Mouse (Mus musculus) Muller cell, postnatal 12 days (primary cell): ENCODE data around the gene 1700029H14Rik.

Experiments used
- DNase-seq: peaks from one replicate; pipeline ENCODE4 v3.0.0-alpha.2; 2015; ENCODE audit errors: inconsistent ontology term

Gene 1700029H14Rik

DNA sequence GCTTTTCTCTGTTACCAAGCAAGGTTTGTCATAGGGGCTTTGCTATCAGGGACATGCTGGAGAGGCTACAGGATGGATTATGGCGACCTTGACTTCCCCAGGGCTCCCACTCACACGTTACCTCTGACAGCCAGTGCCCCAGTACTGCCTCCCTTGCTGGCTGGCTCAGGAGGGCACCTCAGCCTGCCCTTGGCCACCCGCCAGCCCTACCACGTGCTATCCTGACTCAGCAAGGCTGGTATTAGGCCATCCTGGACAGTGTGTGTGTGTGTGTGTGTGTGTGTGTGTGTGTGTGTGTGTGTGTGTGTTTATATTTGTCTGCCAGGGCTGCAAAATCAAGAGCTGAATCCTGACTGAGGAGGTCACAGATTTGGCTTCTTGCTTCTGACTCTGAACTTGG, 55.4 kb downstream of the 1700029H14Rik start:
- peak; percentile 87 for DNase-seq

DNA sequence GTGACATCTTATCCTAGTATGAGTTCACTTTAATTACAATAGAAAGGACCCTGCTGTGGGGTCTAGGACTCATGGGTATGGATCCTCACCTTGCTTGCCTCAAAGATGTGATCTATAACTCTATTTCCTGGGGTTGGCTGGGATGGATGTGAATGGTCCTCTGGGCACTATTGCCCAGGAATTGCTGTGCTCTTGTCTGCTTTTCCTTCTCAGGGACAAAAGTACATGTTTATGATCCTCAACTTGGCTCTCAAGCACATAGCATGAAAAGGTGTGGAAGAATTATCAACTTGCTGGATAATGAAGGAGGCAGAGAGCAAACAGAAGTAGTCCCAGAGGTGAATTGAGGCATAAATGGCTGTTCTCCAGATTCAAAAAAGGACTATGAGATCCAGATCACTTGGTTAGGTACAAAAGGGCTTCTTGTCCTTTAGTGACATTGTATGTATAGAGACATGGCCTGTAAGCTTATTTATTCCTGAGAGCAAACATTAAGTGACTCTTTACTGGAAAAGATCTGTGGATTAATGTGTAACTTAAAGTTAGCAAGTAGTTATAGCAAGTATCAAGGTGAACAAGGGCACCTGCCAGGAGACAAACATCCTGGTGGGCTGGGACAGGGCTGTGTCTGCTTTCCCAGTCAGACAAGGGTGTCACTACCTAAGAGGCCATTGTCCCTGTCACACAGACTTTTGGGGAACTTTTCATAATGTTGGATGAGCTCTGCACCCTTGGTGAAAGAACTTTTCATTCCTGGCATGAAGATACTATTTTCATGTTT, 57.2 kb downstream of the 1700029H14Rik start:
- no peak for DNase-seq

GRCm38 (mm10) chr8:13503936-13504606, 58.2 kb downstream of the 1700029H14Rik start:
- DNase-seq, result peak; percentile 87

- DNase-seq, result no peak
These were observed 61.0 kb downstream of the 1700029H14Rik start for GRCm38 (mm10) chr8:13501221-13501620.
